Mouse (Mus musculus) thymus, postnatal 0 days (tissue): ENCODE results near the gene Cops4. TPM values are rescaled to one million over a fixed set of nuclear protein-coding genes. Genes with fewer than 3 reads are reported as not detected.

Source experiments
- DNase-seq: peaks from one replicate; pipeline ENCODE4 v3.0.0-alpha.2; 2015; ENCODE audit warnings: low spot score
- microRNA-seq: library from miRNA; unstranded; fragments of <30 nt; microRNA quantifications from one replicate; pipeline ENCODE4, GENCODE M21; 2016; ENCODE audit warnings: borderline number of aligned reads
- polyA plus RNA-seq: library from polyadenylated mRNA; unstranded; fragments of >200 nt; fragmentation: Nextera tagmentation; extraction: Ambion mirVana; gene quantifications from 2 replicates; pipeline ENCODE4 v1.2.1, GENCODE M21; 2015

Gene Cops4
- polyA plus RNA-seq, 1 experiment from 2014 or later: 133 TPM

DNA sequence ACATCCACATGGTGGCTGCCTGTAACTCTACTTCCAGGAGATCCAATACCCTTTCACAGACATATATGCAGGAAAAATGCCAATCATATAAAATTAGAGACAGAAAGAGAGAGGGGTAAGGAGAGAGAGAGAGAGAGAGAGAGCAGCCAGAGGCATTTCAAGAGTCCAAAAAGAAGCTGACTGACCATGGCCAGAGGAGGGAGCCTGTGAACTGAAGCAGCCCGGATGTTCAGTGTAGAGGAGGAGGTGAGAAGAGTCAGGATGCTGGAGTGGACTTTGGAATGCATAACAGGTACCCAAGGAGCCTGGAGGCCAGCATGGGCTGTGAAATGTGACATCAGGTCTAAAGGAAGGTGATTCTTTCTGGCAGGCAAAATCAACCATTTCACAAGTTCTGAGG is 56.7 kb downstream of the Cops4 start:
- DNase-seq: no peak

DNA sequence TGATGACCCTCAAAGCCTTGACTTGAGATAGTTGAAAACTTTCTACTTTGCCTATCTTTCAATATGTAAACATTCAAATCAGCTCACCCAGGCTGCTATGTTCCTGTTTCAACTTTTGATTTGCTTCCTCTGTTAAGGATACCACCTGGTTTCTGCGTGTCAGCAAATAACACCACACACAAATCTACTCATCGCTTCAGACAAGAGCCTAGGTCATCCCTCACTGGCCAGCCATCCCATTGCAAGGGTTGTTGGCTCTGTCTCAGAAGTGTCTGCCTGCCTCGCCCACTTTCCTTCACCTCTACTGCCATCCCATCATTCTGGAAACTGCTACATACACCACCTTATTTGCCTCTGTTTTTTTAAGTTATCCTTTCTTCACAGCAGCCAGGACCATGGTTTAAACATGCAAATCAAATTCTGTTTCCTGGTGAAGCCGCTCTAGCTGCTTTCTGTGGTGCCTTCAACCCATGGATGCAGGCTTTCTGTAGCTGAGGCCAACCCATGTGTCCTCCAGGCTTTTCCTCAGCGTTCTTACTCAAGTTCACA is 60.8 kb downstream of the Cops4 start:
- DNase-seq: no peak

DNA sequence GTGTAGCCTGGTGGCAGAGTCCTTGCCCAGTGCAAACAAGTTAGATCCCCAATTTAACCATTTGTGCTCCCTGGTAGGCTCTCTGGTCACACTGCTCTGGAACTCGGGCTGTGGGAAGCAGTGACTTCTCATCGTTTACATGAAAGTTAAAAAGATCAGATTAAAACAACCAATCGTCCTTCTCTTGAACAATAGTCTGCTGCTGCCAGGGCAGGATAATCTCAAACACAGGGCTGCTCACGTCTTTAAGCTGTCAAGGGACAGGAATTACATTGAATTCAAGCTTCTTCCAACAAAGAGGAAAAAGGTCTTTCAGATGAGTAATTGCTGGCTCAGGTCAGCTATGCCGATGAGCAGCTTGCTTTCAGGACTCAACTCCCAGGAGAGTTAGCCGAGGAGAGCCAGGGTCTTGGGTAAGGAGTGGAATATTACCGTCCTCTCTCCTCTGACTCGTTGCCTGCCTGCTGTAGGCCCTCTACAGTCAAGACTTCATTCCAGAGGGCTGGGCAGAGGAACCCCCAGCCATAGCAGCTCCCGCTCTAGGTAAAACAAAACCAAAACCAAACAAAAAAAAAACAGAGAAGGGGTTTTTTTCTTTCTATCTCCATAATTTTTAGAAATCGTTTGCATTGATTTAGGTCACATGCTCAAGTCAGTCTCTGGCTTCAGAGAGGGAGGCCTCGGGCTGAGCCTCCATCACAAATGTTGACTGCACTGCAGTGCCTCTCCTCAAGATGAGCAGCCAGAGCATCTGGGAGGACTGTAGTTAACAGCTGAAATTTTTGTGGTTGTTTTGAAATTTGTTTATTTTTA is 63.7 kb downstream of the Cops4 start:
- no peak for DNase-seq

DNA sequence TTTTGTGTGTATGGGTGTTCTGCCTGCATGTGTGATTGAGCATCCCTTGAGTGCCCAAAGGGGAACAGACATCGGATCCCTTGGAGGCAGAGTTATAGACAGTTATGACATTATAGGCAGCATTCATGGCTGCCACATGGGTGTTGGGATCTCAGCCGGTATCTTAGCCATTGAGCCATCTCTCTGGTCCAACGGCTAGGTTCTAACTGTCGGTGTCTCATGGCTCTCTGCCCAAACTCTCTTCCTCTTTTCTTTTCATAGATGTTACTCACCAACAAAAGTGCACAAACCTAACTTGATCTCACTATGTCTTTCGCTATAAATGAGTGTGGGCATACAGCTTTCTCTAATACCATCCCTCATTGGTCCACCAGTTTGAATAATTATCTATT is 64.3 kb downstream of the Cops4 start:
- no peak for DNase-seq

DNA sequence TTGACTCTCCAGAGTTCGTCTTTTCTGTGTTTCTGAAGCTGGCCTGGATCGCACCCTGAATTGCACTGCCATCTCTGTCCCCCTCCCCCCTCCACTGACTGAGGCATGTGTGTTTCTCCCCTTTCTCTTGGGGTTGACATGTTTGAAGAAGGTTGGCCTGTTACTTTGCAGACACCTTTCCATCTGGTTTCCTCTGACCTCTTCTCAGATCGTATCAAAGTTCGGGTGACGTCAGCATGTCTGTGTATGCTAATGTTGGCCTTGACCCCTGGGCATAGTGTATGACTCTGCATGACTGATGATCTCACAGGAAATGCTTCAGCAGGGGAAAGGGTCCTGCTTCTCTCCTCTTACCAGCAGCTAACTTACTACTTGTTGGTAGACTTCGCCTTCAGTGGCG is 65.0 kb downstream of the Cops4 start:
- no peak for DNase-seq

DNA sequence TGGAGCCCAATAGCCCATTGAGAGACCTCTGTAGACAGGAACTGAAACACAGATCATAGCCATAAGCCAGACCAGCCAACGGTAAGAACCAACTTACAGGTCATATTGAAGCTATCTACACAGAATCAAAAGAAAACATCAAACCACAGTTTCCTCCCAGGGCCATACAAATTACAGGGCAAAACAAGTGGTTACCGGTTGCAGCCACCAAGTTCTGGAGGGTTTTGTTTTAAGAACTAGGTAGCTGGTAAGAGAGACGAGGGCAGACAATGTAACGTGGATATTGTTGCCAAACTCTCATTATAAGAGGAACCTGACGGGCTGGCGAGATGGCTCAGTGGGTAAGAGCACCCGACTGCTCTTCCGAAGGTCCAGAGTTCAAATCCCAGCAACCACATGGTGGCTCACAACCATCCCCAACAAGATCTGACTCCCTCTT is 67.1 kb downstream of the Cops4 start:
- DNase-seq: peak; percentile 54

DNA sequence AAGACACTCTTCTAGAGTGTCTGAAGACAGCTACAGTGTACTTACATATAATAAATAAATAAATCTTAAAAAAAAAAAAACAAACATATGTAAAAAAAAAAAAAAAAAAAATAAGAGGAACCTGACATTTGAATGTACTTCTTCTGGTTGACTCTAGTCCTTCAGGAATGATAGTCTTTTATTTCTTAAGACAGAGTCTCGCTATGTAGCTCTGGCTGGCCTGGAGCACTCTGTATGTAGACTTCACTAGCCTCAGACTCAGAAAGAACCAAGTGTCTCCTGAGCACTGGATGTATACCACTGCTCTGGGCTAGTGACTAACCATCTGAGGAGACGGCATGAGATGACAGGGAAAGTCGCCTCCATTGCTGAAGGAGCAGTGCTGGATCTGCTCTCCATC is 67.5 kb downstream of the Cops4 start:
- DNase-seq: no peak

DNA sequence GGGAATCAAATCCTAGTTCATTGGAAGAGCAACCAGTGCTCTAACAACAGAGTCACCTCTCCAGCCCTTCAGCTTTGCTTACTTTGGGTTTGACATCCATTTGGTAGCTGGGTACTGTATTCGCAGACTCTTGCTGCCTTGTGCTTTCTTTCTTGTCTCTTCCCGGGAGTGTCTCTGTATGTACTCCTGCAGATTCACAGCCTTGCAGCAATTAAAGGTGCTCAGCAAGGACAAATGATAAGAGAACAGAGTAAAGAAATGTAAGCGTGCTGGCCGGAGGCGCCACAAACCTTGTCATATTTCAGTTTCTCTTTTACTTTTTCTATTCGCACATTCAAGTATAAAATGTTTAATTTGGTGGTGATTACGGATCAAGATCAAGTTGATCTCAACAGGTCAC is 69.0 kb downstream of the Cops4 start:
- DNase-seq: no peak

DNA sequence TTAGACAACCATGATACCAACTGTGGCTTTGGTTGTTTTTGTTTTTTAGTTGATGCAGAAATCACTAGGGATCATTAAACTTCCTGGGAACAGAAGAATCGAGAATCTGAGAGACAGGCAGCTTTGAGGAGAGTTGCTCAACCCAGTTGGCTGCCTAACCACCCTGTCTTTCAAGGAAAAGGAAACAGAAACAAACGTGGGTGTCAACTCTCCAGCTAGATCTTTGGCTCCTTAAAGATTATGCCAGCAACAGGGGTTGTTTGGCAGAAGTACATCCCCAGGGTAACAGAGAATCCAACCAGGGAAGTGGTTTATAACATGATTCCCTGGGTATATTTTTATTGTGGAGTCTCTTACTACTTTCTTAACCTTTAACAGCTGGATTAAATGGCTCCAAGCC is 69.5 kb downstream of the Cops4 start:
- DNase-seq: no peak

DNA sequence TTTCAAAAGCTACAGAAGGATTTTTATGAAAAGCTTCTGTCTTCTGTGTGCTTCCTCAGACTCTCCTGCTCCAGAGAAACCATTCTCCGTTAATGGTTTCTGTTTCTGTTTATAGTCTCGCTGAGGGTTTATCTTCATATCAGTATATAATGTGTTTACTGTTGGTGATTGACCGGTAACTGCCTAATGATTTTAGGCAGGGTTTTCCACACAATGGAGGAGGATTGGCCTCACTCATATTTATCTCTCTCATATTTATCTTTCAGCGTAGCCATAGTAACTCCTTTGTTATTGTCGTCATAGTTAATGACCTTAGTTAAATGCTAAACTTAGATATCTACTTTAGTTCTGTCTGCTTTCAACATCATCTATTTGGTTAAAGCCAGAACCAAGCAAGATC is 72.4 kb downstream of the Cops4 start:
- no peak for DNase-seq

DNA sequence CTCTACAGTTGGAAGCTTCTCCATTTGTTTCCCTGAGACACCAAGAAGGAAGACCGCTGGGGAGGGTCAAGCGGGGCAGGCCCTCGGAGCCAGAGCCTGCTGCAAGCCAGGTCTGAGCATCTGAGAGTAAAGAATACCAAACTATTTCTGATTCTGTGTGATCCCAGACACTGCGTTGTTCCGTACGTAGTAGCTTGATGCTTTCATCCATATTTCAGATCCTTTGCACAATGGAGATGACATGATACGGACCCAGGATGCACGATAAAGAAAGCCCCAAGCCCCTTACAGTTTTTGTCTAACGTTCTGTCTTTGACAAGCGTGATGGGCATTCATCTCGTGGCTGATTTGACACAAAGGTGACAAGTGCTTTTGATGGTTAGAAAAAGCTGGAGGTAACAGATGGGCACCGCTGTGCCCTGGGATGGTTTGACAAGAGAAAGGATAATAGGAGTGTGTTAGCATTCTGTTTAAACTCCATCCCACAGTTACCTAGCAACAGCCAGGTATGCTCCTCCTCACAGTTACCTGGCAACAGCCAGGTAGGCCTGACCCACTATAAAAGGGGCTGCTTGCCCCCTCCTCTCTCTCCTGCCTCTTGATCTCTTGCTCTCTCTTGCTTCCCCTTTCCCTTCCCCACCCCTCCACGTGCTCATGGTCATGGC is 76.8 kb downstream of the Cops4 start:
- DNase-seq: no peak

DNA sequence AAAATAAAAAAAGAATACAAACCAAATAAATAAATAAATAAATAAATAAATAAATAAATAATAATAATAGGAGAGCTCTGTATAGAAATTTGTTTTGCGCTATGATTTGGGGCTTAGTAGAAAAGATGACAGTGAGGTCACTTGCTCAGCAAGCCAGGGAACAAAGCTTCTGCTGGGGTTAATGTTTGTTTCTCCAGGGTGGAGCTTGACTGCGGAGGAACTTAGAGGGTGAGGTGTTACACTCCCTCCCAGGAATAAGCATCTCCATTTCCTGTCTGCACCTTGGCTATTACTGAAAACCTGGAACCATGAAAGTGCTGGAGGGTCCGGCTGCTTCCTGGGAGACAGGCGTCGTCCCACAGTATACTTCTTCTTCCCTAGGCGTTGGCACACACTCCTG is 77.9 kb downstream of the Cops4 start:
- no peak for DNase-seq

Small RNAs within 50 kb of the gene (microRNA-seq; reads per million reads assigned to microRNA genes)
- not detected for gene Gm23222

Other genes with a start within 250 kb of the Cops4 start
- gene Sec31a, start 102.1 kb upstream of the Cops4 start, polyA plus RNA-seq: 75.0 and 79.4 TPM in 2 replicates
- 9.4 and 10.0 TPM in 2 replicates for gene Lin54, start 17.7 kb upstream of the Cops4 start, polyA plus RNA-seq
- 218 and 221 TPM in 2 replicates for gene Plac8, start 53.9 kb downstream of the Cops4 start, polyA plus RNA-seq
- 44.6 and 47.0 TPM in 2 replicates for gene Coq2, start 156.8 kb downstream of the Cops4 start, polyA plus RNA-seq
- gene Hpse, start 201.4 kb downstream of the Cops4 start, polyA plus RNA-seq: 1.6 and 1.7 TPM in 2 replicates